Mouse (Mus musculus) liver, embryonic 15.5 days (tissue): Measurements from ENCODE around the gene Rex2. TPM values are rescaled to one million over a fixed set of nuclear protein-coding genes. Genes with fewer than 3 reads are reported as not detected.

Source experiments
- polyA plus RNA-seq: library from polyadenylated mRNA; unstranded; fragments of >200 nt; fragmentation: Nextera tagmentation; extraction: Ambion mirVana; gene quantifications from 2 replicates; pipeline ENCODE4 v1.2.1, GENCODE M21; 2015

Gene Rex2
- polyA plus RNA-seq, 1 experiment from 2014 or later: not detected

Other genes with a start within 250 kb of the Rex2 start
- not detected in 2 replicates for gene Gm21411, start 112.3 kb upstream of the Rex2 start, polyA plus RNA-seq
- not detected in 2 replicates for gene Zfp989, start 49.9 kb upstream of the Rex2 start, polyA plus RNA-seq
- gene Zfp991, start 110.2 kb downstream of the Rex2 start, polyA plus RNA-seq: 2.6 and 3.3 TPM in 2 replicates